Mouse (Mus musculus) heart, embryonic 12.5 days (tissue): ENCODE results near the gene Hes1. TPM values are rescaled to one million over a fixed set of nuclear protein-coding genes. Genes with fewer than 3 reads are reported as not detected.

Source experiments
- ATAC-seq: fragments of 200-750 bp; cut with Nextera tagmentation; 2 replicates; pipeline ENCODE4 v1.8.0; 2017; ENCODE audit warnings: moderate TSS enrichment, moderate library complexity; ENCODE audit not compliant: insufficient number of reproducible peaks, low FRiP score
- H3K27ac ChIP-seq: fragments of 300-500 bp; sonication (generic); 2 replicates; pipeline ENCODE4 v1.5.1; 2016; ENCODE audit warnings: mild to moderate bottlenecking, moderate library complexity; ENCODE audit not compliant: poor library complexity, severe bottlenecking
- H3K27me3 ChIP-seq: fragments of 300-500 bp; sonication (generic); replicated peaks from 2 replicates; pipeline ENCODE4 v1.6.1; 2016; ENCODE audit warnings: mild to moderate bottlenecking, moderate library complexity
- H3K36me3 ChIP-seq: fragments of 300-500 bp; sonication (generic); 2 replicates; pipeline ENCODE4 v1.6.1; 2016; ENCODE audit warnings: mild to moderate bottlenecking, moderate library complexity
- H3K4me1 ChIP-seq: fragments of 300-500 bp; sonication (generic); replicated peaks from 2 replicates; pipeline ENCODE4 v1.6.1; 2016; ENCODE audit warnings: mild to moderate bottlenecking
- H3K4me2 ChIP-seq: fragments of 300-500 bp; sonication (generic); 2 replicates; pipeline ENCODE4 v1.6.1; 2016; ENCODE audit warnings: mild to moderate bottlenecking, moderate library complexity
- H3K4me3 ChIP-seq: fragments of 300-500 bp; sonication (generic); 2 replicates; pipeline ENCODE4 v1.5.1; 2016; ENCODE audit warnings: mild to moderate bottlenecking
- H3K9ac ChIP-seq: fragments of 300-500 bp; sonication (generic); 2 replicates; pipeline ENCODE4 v1.6.1; 2016; ENCODE audit warnings: mild to moderate bottlenecking, moderate library complexity
- H3K9me3 ChIP-seq: fragments of 300-500 bp; sonication (generic); replicated peaks from 2 replicates; pipeline ENCODE4 v1.6.1; 2016; ENCODE audit warnings: mild to moderate bottlenecking, moderate library complexity
- WGBS: fragments of 180-500 bp; shearing (Covaris S2); methylation state at CpG from one replicate; pipeline ENCODE4 v1.1.7; 2016; 5-methylcytosine and 5-hydroxymethylcytosine counted together
- polyA plus RNA-seq: library from polyadenylated mRNA; unstranded; fragments of >200 nt; fragmentation: Nextera tagmentation; extraction: Ambion mirVana; gene quantifications from 2 replicates; pipeline ENCODE4 v1.2.1, GENCODE M21; 2016

Hes1 gene
- polyA plus RNA-seq, 1 experiment from 2014 or later = 32.7 TPM

- under 1% methylated on average over 8 of the region's 8 CpGs for WGBS
- peak overlapping the region; percentile 69 for H3K4me3 ChIP-seq
- no peak for ATAC-seq
These were observed 429 bp downstream of the Hes1 start for GRCm38 (mm10) chr16:30064613-30065012.

GRCm38 (mm10) chr16:30065077-30065476 is 893 bp downstream of the Hes1 start:
- Histone ChIP-seq H3K9me3 (no peaks in the 10 kb centered on the region), H3K27ac (peak overlapping the region; percentile 97), H3K9ac (no peak overlapping the region), H3K4me2 (peak overlapping the region; percentile 88), H3K4me1 (peaks cover 55% of the 10 kb centered on the region), H3K36me3 (no peaks in the 10 kb centered on the region), H3K4me3 (peak overlapping the region; percentile 69), H3K27me3 (no peaks in the 10 kb centered on the region)
- WGBS = 0% methylated on average over 21 of the region's 21 CpGs
- peak; percentile 77 for ATAC-seq

More at GRCm38 (mm10) chr16:30064613-30065012, 429 bp downstream of the Hes1 start:
- peaks cover 55% of the 10 kb centered on the region for H3K4me1 ChIP-seq
- H3K36me3 ChIP-seq = no peaks in the 10 kb centered on the region
- no peaks in the 10 kb centered on the region for H3K9me3 ChIP-seq
- no peaks in the 10 kb centered on the region for H3K27me3 ChIP-seq
- H3K27ac ChIP-seq = peak overlapping the region; percentile 99
- H3K9ac ChIP-seq = peak overlapping the region; percentile 88
- peak overlapping the region; percentile 88 for H3K4me2 ChIP-seq

- H3K27ac ChIP-seq = peak overlapping the region; percentile 97
- H3K4me3 ChIP-seq = peak overlapping the region; percentile 69
- H3K36me3 ChIP-seq = no peaks in the 10 kb centered on the region
- peak overlapping the region; percentile 85 for H3K9ac ChIP-seq
- no peaks in the 10 kb centered on the region for H3K9me3 ChIP-seq
- under 1% methylated on average over 21 of the region's 21 CpGs for WGBS
- H3K4me1 ChIP-seq = peaks cover 49% of the 10 kb centered on the region
- H3K27me3 ChIP-seq = no peaks in the 10 kb centered on the region
- ATAC-seq = no peak
- H3K4me2 ChIP-seq = peak overlapping the region; percentile 88
These were observed 1.5 kb downstream of the Hes1 start for GRCm38 (mm10) chr16:30065537-30066183.

- no peaks in the 10 kb centered on the region for H3K9me3 ChIP-seq
These were observed 2.1 kb downstream of the Hes1 start for GRCm38 (mm10) chr16:30066184-30066851.

GRCm38 (mm10) chr16:30066852-30067301 is 2.7 kb downstream of the Hes1 start:
- Histone ChIP-seq H3K4me1 (peaks cover 40% of the 10 kb centered on the region), H3K36me3 (no peaks in the 10 kb centered on the region), H3K27me3 (peaks cover 1% of the 10 kb centered on the region), H3K4me2 (peak overlapping the region; percentile 88), H3K9ac (peak overlapping the region; percentile 85), H3K4me3 (peak overlapping the region; percentile 69), H3K27ac (peak overlapping the region; percentile 97), H3K9me3 (no peaks in the 10 kb centered on the region)
- no peak for ATAC-seq
- WGBS = under 1% methylated on average over 46 of the region's 46 CpGs

More at GRCm38 (mm10) chr16:30066184-30066851, 2.1 kb downstream of the Hes1 start:
- ATAC-seq = no peak
- H3K4me2 ChIP-seq = peak overlapping the region; percentile 88
- peak overlapping the region; percentile 85 for H3K9ac ChIP-seq
- peak overlapping the region; percentile 69 for H3K4me3 ChIP-seq
- no peaks in the 10 kb centered on the region for H3K27me3 ChIP-seq
- peak overlapping the region; percentile 97 for H3K27ac ChIP-seq
- H3K4me1 ChIP-seq = peaks cover 45% of the 10 kb centered on the region
- WGBS = under 1% methylated on average over 35 of the region's 38 CpGs
- no peaks in the 10 kb centered on the region for H3K36me3 ChIP-seq

- peak overlapping the region; percentile 74 for H3K27ac ChIP-seq
- H3K4me3 ChIP-seq = peak overlapping the region; percentile 41
- H3K9me3 ChIP-seq = no peaks in the 10 kb centered on the region
- peak overlapping the region; percentile 69 for H3K9ac ChIP-seq
- peaks cover 27% of the 10 kb centered on the region for H3K4me1 ChIP-seq
- H3K36me3 ChIP-seq = no peaks in the 10 kb centered on the region
- H3K27me3 ChIP-seq = peaks cover 4% of the 10 kb centered on the region
- H3K4me2 ChIP-seq = peak overlapping the region; percentile 80
- no peak for ATAC-seq
- WGBS = 2% methylated on average over 36 of the region's 36 CpGs
These were observed 4.1 kb downstream of the Hes1 start for GRCm38 (mm10) chr16:30068041-30069020.

- Histone ChIP-seq H3K9ac (peak overlapping the region; percentile 80), H3K4me3 (peak overlapping the region; percentile 57), H3K4me2 (peak overlapping the region; percentile 86), H3K27ac (peak overlapping the region; percentile 96), H3K4me1 (peaks cover 27% of the 10 kb centered on the region), H3K27me3 (peaks cover 7% of the 10 kb centered on the region), H3K9me3 (no peaks in the 10 kb centered on the region), H3K36me3 (no peaks in the 10 kb centered on the region)
- WGBS = under 1% methylated on average over 4 of the region's 4 CpGs
- ATAC-seq = no peak
These were observed 5.4 kb downstream of the Hes1 start for GRCm38 (mm10) chr16:30069580-30069949.

GRCm38 (mm10) chr16:30069950-30070770 is 6.0 kb downstream of the Hes1 start:
- Histone ChIP-seq H3K9ac (peak overlapping the region; percentile 80), H3K4me2 (peak overlapping the region; percentile 86), H3K9me3 (no peaks in the 10 kb centered on the region), H3K4me3 (peak overlapping the region; percentile 57), H3K4me1 (peaks cover 27% of the 10 kb centered on the region), H3K36me3 (no peaks in the 10 kb centered on the region), H3K27me3 (peaks cover 7% of the 10 kb centered on the region), H3K27ac (peak overlapping the region; percentile 96)
- ATAC-seq = peak; percentile 86
- whole genome bisulfite sequencing = 1% methylated on average over 70 of the region's 82 CpGs

GRCm38 (mm10) chr16:30070771-30071191 is 6.6 kb downstream of the Hes1 start:
- Histone ChIP-seq H3K9me3 (no peaks in the 10 kb centered on the region), H3K36me3 (no peaks in the 10 kb centered on the region)

GRCm38 (mm10) chr16:30073317-30073716 is 9.1 kb downstream of the Hes1 start:
- 98% methylated on average over 1 of the region's 1 CpGs for WGBS
- H3K4me2 ChIP-seq = no peak overlapping the region
- no peaks in the 10 kb centered on the region for H3K9me3 ChIP-seq
- no peak overlapping the region for H3K27ac ChIP-seq
- no peak overlapping the region for H3K4me3 ChIP-seq
- peaks cover 7% of the 10 kb centered on the region for H3K27me3 ChIP-seq
- no peak for ATAC-seq
- no peaks in the 10 kb centered on the region for H3K36me3 ChIP-seq
- no peak overlapping the region for H3K9ac ChIP-seq
- H3K4me1 ChIP-seq = peaks cover 17% of the 10 kb centered on the region

More at GRCm38 (mm10) chr16:30070771-30071191, 6.6 kb downstream of the Hes1 start:
- ATAC-seq = peak; percentile 16; the same call in 1 of the 2 replicates
- Histone ChIP-seq H3K4me3 (peak overlapping the region; percentile 57), H3K27me3 (peaks cover 7% of the 10 kb centered on the region), H3K4me2 (peak overlapping the region; percentile 86), H3K27ac (peak overlapping the region; percentile 96), H3K4me1 (peaks cover 27% of the 10 kb centered on the region), H3K9ac (peak overlapping the region; percentile 80)
- WGBS = 5% methylated on average over 12 of the region's 12 CpGs
